Mouse (Mus musculus) olfactory bulb, adult 2 months (tissue): ENCODE measurements around the gene Ctsll3.

ENCODE experiments used
- CTCF ChIP-seq: fragments of 200-500 bp; IDR thresholded peaks from 2 replicates; pipeline ENCODE4 v1.5.1; 2012; ENCODE audit warnings: low read depth, mild to moderate bottlenecking, low read length, moderate library complexity; ENCODE audit not compliant: insufficient read depth
- POLR2A ChIP-seq: fragments of 200-500 bp; IDR thresholded peaks from 2 replicates; pipeline ENCODE4 v1.6.1; 2012; ENCODE audit warnings: mild to moderate bottlenecking, low read depth, low read length, moderate library complexity; ENCODE audit not compliant: insufficient read depth

GRCm38 (mm10) chr13:60753216-60753615 lies 49.4 kb downstream of the Ctsll3 start:
- TF ChIP-seq POLR2A: no peak
- no peak for TF ChIP-seq CTCF
